Mouse (Mus musculus): ENCODE results near the gene Fbxl12.
A peak's percentile ranks its signal among the peaks of the same experiment; 100 is the strongest.
"Not testable (repeated sequence)": the region's sequence is repeated elsewhere in the genome, so short reads cannot be mapped to it uniquely, and the experiment has no call there.

The Fbxl12 gene

GRCm38 (mm10) chr9:20651602-20652259 lies 7.2 kb upstream of the Fbxl12 start, which contains the start of gene Pin1:
Gene Pin1 (plus strand): TSS chr9:20652095.
- DNase-seq (ENCODE audit: low spot score in 2 of 2), result peak; percentile 99 to 100

GRCm38 (mm10) chr9:20645121-20645520 lies 554 bp upstream of the Fbxl12 start:
- no peak for DNase-seq (ENCODE audit: low spot score in 2 of 2)

GRCm38 (mm10) chr9:20643781-20644180 lies 786 bp downstream of the Fbxl12 start:
- DNase-seq (ENCODE audit: low spot score in 2 of 2), result no peak

GRCm38 (mm10) chr9:20642896-20643466 lies 1.6 kb downstream of the Fbxl12 start:
- DNase-seq (ENCODE audit: low spot score in 2 of 2), result peak; percentile 85 to 87

- peak; percentile 44 to 56 for DNase-seq (ENCODE audit: low spot score in 2 of 2)
Observed at GRCm38 (mm10) chr9:20642101-20642895, 2.3 kb downstream of the Fbxl12 start, which contains the start of gene Ubl5. Gene Ubl5 (plus strand): TSS chr9:20642878.

- no peak for DNase-seq (ENCODE audit: low spot score in 2 of 2)
Observed at GRCm38 (mm10) chr9:20641501-20641900, 3.1 kb downstream of the Fbxl12 start.

- no peak for DNase-seq (ENCODE audit: low spot score in 2 of 2)
Observed at GRCm38 (mm10) chr9:20639486-20639885, 5.1 kb downstream of the Fbxl12 start.

- DNase-seq (ENCODE audit: low spot score in 2 of 2), result no peak
Observed at GRCm38 (mm10) chr9:20638552-20638951, 6.0 kb downstream of the Fbxl12 start.

GRCm38 (mm10) chr9:20636790-20637189 lies 7.8 kb downstream of the Fbxl12 start:
- DNase-seq (ENCODE audit: low spot score in 2 of 2), result no peak

GRCm38 (mm10) chr9:20636256-20636655 lies 8.3 kb downstream of the Fbxl12 start:
- no peak for DNase-seq (ENCODE audit: low spot score in 2 of 2)

GRCm38 (mm10) chr9:20635676-20636075 lies 8.9 kb downstream of the Fbxl12 start:
- DNase-seq (ENCODE audit: low spot score in 2 of 2), result not testable (repeated sequence)

GRCm38 (mm10) chr9:20631332-20631731 lies 13.2 kb downstream of the Fbxl12 start:
- DNase-seq (ENCODE audit: low spot score in 2 of 2), result no peak

- DNase-seq (ENCODE audit: low spot score in 2 of 2), result no peak
Observed at GRCm38 (mm10) chr9:20616685-20617084, 27.9 kb downstream of the Fbxl12 start.

- no peak for DNase-seq (ENCODE audit: low spot score in 2 of 2)
Observed at GRCm38 (mm10) chr9:20611976-20612375, 32.6 kb downstream of the Fbxl12 start.

GRCm38 (mm10) chr9:20609831-20610464 lies 34.6 kb downstream of the Fbxl12 start:
- no peak for DNase-seq (ENCODE audit: low spot score in 2 of 2)

- DNase-seq (ENCODE audit: low spot score in 2 of 2), result peak; percentile 83 to 89
Observed at GRCm38 (mm10) chr9:20607100-20607974, 37.2 kb downstream of the Fbxl12 start.

GRCm38 (mm10) chr9:20606269-20606668 lies 38.3 kb downstream of the Fbxl12 start:
- no peak for DNase-seq (ENCODE audit: low spot score in 2 of 2)

GRCm38 (mm10) chr9:20601270-20601669 lies 43.3 kb downstream of the Fbxl12 start:
- no peak for DNase-seq (ENCODE audit: low spot score in 2 of 2)

GRCm38 (mm10) chr9:20581175-20581634 lies 63.4 kb downstream of the Fbxl12 start, which contains the start of gene Zfp846:
Gene Zfp846 (plus strand): TSS chr9:20581291.
- DNase-seq (ENCODE audit: low spot score in 2 of 2), result peak; percentile 98 to 99

- DNase-seq (ENCODE audit: low spot score in 2 of 2), result no peak
Observed at GRCm38 (mm10) chr9:20576591-20576990, 68.0 kb downstream of the Fbxl12 start.

GRCm38 (mm10) chr9:20571060-20571459 lies 73.5 kb downstream of the Fbxl12 start:
- DNase-seq (ENCODE audit: low spot score in 2 of 2), result no peak
